Mouse (Mus musculus): Measurements from ENCODE around the gene Mfap1b.
"Not testable (repeated sequence)": the region's sequence is repeated elsewhere in the genome, so short reads cannot be mapped to it uniquely, and the experiment has no call there.

Mfap1b gene

DNA sequence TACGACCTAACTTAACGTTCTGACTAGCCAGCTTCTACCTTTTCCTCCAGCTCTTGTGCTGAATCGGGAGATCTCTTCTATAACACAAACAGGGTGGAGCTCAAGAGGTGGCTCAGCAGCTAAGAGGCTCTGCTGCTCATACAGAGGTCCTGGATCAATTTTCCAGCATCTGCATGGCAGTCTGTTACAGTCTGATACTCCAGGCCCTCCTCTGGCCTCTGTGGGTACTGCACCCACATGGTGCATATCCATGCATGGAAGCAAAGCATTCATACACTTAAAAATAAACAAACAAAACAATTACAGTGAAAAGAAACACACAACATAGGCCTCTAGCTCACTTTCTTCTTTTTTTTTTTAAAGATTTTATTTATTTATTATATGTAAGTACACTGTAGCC lies 1.1 kb downstream of the Mfap1b start:
- not testable (repeated sequence) for DNase-seq (ENCODE audit: low spot score in 2 of 2)

DNA sequence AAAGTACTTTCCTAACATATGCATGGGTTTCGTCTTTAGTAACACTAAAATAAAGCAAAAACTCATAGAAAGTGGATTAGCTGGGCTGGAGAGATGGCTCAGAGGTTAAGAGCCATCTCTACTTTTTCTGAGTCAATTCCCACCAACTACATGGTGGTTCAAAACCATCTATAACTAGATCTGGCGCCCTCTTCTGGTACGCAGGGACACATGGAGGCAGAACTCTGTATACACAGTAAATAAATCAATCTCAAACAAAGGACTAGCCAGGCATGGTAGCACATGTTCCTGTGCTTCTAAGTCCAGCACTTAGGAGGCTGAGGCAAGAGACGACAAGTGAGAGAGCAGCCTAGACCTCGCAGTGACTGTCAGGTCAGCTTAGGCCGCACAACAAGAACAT lies 4.9 kb downstream of the Mfap1b start:
- not testable (repeated sequence) for DNase-seq (ENCODE audit: low spot score in 2 of 2)

DNA sequence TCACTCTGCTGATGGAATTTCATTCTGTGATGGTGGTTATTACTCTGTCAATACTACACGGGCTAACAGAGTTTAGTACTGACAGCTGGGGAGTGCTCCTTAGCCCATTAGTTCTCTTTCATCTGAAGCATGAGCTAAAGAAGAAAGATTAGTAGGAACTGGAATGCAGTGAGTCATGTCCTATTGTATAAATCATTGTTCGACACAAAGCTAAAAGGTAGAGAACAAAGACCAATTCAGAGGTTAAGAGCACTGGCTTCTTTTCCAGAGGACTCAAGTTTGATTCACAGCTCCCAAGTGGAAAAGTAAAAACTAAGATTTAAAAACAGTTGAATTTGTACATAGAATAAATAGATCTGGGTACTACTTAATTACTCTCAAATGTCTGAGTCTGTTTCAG lies 13.8 kb downstream of the Mfap1b start:
- DNase-seq (ENCODE audit: low spot score in 2 of 2) = no peak

DNA sequence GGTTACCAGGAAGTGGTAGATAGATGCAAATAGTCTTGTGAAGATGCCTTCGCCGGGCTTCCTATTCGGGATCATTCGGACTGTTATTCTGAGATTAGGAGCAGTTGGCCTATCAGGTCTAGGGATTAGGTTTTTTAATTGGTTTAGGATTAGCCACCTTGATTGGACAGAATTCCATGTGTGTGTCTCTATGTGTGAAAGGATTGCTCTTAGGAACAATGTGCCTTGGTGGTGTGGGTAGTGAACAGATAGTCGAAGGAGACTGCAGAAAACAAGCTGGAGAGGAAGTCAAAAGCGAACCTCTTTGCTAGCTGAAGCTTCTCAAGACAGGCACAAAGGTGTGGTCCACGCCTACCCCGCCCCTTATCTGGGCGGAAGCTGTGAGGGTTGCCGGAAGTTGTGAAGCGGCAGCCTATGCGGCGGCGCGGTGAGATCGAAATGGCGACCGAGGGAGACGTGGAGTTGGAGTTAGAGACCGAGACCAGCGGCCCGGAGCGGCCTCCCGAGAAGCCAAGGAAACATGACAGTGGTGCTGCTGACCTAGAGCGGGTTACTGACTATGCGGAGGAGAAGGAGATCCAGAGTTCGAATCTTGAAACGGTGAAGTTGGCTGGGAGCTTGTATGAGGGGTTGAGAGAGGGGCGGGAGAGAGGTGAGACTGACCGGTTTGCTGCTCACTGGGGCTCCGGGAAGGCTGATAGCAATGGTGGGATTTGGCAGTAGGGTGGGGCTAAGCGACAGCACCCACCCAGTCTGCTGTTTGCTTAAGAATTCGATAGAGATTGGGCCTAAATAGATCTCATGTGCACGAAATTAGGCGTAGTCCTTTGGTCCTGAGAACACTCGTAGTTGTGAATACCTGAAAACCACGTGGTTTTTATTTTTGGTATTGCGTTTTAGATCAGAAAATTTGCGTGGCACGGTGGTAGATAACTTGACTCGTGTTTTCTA lies 16.9 kb downstream of the Mfap1b start, which contains the start of gene Serinc4:
Serinc4 (minus strand) TSS at position 90 of the 951 bp plus-strand sequence.
- DNase-seq (ENCODE audit: low spot score in 2 of 2) = peak; percentile 79 to 92

DNA sequence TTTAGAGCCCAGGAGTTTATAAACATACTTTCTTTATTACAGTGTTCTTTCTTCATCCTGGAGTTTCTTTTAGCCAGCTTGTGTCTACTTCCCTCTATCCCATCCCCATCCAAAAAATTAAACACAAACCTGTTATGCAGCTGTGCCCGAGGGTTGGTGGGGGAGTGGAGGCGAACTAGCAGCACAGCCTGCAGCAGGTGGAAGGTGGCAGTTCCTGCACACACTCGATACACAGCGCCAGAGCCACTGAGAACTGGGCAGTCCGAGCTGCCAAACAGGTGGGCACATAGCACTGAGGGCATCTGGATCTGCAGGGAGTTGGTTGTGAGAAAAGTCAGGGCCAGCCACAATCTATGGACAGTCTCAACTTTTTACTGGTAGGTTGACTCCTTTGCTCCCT lies 18.3 kb downstream of the Mfap1b start:
- no peak for DNase-seq (ENCODE audit: low spot score in 2 of 2)

DNA sequence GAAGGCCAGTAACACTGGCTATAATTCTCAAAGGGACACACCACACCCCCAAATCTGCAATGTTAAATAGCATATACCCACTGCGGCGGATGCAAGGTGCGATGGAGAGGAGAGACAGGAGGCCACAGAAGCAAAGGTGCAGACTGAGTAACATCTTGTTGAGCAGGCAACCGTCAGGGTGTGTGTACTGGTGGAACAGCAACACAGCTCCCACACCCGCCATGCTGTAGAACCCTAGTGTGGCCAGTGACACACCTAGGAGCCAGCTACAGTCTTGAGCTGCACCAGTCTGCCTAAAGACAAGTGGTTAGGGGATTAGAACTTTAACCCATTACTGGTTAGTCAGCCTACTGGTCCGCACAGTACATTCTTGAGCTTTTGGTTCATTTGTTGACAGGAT lies 19.9 kb downstream of the Mfap1b start:
- DNase-seq (ENCODE audit: low spot score in 2 of 2) = no peak

DNA sequence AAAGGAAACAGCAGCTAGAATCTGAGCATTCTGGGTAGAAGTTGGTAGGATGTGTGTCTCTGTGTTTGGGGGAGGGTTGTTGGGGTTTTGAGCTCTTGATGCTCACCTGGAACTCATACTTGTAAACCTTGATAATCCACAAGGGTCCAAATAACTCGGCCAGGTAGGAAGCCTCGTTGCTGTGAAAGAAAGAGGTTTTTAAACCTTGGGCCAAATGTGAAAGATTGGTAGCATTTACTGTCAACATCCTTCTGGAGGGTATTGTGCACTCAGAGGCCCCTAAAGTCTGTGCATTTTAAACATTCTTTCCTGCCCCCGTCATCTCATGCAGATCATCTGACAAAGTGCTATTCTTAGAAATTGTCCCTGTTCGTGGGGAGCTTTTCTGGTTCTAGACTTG lies 20.9 kb downstream of the Mfap1b start, which contains the start of gene Hypk:
Hypk (plus strand) TSS at position 301 of the 400 bp plus-strand sequence.
- DNase-seq (ENCODE audit: low spot score in 2 of 2) = no peak

DNA sequence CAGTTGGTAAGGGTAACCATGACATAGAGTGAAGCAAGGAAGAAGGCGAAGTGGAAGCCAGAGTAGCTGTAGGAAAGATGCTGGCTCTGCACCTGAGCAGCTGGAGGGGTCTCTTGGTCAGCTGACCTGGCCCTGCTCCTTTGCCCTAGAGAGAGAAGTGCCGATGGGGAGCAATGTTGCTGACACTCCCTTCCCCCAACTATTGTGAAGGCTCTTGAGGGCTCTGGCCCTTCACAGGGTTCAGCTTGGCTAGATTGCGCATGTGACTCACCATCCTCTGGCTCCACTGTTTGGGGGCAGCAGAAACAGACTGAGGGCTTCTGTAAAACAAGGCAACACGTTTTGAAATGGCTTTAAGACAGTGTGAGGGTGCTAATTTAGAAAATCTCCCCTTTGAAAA lies 21.5 kb downstream of the Mfap1b start:
- DNase-seq (ENCODE audit: low spot score in 2 of 2) = no peak

DNA sequence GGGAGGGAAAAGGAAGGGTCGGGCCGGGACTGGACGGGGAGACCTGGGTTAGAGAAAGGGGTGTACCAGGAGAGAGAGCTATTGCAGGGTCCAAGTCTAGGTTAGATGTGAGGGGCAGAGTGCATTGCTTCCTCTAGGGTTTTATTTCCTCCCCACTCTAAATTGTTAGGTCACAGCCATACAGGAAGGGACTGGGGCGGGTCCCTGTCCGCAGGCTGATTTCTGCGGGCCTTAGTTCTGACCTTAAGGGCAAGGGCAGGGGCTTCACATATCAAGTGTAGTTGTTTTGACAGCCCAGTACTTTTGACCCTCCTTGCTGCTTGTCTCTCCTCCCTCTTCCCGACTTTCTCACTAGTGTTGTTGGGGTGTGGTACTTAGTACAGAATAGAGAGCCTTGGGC lies 23.8 kb downstream of the Mfap1b start:
- no peak for DNase-seq (ENCODE audit: low spot score in 2 of 2)

DNA sequence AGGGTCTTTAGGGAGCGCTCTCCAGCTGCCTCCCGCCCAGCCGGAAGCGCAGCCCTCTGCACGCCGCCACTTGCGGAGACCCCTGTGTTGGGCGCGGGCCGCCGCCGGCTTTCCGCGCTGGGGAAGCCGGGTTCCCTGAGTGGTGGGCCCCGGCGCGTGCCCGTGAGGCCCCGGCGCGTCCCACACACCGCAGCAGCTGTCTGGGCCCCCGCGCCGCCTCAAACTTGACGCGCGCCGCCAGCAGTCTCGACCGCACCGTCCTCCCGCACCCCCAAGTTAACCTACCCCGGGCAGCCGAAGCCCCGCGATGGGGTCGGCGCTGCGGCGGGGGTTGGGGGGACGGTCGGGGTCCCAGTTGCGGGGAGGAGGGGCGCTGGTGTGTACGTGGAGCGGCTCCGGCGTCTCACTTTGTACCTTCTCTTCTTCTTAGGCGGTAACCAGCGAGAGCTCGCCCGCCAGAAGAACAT lies 24.3 kb downstream of the Mfap1b start:
- DNase-seq (ENCODE audit: low spot score in 2 of 2) = peak in 1 of 2 experiments; percentile 67

DNA sequence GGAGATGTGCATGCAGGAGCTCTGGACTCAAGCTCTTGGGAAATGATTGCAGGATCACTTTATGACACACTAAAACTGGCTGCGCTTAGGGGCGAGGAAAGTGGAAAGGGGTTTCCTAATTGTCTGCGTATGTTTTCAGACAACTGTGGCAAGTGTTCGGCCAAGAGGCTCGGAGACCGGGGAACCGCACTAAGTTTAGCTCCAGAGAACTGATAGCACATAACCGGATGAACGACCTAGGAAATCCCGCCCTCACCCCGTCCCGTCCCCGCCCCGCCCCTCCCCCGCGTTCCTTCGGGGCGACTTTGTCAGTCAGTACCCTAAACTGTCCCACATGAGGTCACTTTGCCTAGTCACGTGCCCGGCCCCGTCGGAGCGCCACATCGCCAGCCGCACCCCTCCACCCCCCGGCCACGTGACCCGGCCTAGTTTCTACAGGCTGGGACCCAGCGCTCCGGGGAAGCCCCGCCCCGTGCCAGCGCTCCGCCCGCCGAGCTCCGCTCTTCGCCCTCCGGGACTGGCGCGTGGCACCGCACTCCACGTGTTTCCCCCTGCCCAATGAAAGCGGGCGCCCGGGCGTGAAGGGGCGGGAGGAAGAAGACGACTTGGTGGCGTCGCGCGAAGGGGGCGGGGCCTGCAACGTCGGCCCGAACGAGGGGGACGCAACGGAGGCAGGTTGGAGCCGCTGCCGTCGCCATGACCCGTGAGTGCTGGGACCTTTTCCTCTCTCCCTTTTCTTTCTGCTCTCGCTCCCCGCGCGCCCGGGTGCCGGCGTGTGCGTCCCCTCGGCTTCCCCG lies 24.9 kb downstream of the Mfap1b start, which contains the start of gene Serf2:
Serf2 (plus strand) TSS at position 457 of the 797 bp plus-strand sequence.
- DNase-seq (ENCODE audit: low spot score in 2 of 2) = peak; percentile 97 to 100

DNA sequence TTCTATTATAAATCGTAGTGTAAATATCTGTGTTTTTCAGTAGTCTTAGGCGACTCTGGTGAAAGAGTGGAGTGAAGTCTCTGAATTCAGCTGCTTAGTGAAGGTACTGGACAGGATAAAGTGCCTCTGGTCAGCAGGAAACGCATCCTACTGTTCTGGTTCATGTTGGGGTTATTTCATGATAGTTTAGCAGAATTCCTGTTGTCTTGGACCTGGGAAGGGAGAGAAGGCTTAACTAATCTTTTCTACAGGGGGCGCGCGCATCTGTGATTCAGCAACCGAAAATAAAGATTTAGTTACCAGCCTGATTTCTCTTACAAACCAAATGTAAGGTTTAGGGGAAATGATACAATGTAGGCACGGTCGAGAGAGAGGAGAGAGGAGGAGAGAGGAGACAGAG lies 25.7 kb downstream of the Mfap1b start:
- peak in 1 of 2 experiments; percentile 46 for DNase-seq (ENCODE audit: low spot score in 2 of 2)

DNA sequence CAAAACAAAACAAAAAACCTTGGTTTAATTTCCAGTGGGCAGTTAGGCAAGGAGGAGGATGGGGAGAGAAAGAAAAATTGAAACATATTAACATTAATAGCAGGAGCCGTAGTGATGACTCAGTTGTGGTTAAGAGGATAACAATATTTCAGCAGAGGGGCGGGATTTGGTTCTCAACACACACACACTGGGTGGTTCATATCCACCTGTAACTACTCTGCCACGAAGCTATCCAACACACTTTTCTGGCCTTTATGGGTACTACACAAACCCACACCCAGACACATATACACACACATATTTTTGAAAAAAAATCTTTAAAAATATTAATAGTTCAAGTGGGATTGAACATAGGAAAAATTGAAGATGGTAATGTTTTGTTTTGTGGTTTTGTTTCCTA lies 26.9 kb downstream of the Mfap1b start:
- no peak for DNase-seq (ENCODE audit: low spot score in 2 of 2)

DNA sequence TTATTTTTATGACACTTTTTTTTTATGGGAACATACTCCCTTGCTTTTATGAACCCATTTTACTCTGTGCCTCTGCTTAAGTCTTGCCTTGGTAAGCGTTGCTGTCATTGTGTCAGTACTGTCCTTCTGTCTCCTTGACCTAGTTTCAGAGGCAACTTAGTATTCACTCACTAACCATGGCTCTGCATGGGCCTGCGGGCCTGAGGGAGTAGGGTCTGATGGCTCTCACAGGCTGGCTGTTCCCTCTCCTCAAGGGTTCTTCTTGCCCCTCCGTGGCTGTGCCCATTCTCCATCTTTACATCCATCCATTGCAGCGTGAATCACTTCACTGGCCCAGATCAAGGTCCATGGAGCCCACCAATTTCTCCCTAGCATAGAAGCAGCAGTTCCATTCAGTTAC lies 27.4 kb downstream of the Mfap1b start:
- no peak for DNase-seq (ENCODE audit: low spot score in 2 of 2)

DNA sequence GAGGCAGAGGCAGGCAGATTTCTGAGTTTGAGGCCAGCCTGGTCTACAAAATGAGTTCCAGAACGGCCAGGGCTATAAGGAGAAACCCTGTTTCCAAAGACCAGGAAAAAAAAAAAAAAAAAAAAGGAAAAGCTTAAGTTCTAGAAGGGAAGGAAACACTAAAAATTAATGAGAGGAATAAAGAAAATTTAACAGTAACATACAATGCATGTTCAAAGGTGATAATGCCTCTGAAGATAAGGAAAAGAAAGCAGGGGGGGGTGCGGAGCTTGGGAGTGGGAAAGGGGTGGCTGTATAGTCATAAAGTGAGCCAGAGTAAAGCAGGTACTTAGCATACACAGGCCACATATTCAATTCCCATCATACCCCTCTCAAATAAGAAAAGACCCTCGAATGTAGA lies 28.8 kb downstream of the Mfap1b start:
- DNase-seq (ENCODE audit: low spot score in 2 of 2) = no peak

DNA sequence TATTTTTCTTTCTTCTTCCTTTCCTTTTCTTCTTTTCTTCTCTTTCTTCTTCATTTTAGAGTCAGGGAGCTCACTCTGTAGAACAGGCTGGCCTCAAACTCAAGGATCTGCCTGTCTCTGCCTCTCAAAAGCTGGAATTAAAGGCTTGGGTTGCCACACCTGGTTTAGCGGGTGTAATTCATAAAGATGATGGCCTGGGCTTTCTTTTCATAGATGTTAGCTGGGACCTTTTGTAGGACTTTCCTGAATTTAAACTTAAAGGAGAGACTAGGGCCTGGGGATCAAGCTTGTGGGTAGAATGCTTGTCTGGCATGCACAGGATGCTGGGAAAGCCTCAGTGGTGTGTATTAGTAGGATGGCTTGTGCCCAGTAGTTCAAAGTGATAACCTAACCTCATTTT lies 29.7 kb downstream of the Mfap1b start, which contains the start of gene Ell3:
Ell3 (minus strand) TSS at position 101 of the 400 bp plus-strand sequence.
- no peak for DNase-seq (ENCODE audit: low spot score in 2 of 2)

DNA sequence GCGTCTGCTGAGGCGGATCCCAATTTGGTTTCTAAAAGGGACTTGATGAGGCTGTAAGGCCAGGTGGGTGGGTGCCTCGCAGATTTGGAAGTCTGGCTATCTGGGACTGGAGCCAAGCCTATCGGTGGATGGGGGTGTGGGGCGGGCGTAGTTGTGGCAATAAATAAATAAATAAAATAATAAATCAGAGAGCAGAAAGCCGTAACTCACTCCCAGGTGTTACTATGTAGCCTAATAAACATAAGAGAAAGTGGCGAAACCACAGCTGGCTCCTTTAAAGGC lies 30.9 kb downstream of the Mfap1b start:
- DNase-seq (ENCODE audit: low spot score in 2 of 2) = peak in 1 of 2 experiments; percentile 33

DNA sequence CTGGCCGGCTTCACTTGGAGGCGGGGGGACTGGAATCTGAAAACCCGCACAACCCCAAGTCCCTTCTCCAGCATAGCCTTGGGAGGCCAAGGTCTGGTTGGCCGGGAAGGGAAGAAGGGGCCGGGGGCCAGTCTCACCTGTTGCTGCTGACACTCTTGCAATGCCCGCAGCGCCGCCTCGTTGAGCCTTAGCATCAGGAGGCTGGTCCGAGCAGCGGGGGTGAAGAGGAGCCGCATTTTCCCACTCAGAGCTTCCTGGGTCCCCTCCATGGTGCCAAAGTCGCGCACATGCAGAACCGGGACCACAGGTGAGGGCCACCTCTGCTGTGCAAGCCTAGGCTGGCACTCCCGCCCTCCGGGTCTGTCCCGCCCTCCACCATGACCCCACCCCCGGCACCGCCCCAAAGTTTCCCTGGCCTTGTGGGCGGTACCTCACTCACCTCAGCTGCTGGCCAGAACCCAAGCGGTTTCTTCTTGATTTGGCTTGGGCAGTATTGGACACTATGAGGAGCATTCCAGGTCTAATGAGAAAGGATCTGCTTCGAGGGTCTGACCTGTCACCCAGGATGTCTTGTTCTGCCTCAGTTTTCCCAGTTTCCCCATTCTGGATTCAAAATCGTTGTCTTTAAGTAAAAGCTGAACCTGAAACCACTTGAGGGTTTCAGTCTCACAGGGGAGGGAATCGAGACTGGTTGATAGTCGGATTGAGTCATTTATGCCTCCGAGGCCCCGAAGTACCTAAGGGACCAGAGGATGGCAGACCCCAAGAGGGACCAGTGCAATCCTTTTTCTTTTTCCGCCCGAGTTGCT lies 31.4 kb downstream of the Mfap1b start:
- DNase-seq (ENCODE audit: low spot score in 2 of 2) = peak; percentile 76 to 86

DNA sequence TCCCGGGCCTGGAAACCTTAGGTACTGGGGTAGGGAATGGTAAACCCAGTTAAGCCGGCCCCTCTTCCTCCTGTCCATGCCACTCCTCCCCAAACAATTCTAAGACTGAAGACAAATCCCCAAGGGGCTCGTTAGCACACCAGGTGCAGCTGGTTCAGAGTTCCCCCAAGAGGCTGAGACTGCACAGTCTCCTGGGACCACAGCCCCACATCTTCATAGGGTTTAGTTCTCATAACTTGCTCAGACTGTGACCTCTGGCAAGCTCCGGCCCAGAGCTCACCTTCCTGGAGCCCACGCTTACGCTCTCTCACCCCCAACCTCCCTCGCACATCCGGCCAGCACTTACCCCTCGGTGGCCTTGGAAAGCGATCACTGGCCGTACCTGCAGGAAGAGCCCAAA lies 32.1 kb downstream of the Mfap1b start:
- peak in 1 of 2 experiments; percentile 75 for DNase-seq (ENCODE audit: low spot score in 2 of 2)

DNA sequence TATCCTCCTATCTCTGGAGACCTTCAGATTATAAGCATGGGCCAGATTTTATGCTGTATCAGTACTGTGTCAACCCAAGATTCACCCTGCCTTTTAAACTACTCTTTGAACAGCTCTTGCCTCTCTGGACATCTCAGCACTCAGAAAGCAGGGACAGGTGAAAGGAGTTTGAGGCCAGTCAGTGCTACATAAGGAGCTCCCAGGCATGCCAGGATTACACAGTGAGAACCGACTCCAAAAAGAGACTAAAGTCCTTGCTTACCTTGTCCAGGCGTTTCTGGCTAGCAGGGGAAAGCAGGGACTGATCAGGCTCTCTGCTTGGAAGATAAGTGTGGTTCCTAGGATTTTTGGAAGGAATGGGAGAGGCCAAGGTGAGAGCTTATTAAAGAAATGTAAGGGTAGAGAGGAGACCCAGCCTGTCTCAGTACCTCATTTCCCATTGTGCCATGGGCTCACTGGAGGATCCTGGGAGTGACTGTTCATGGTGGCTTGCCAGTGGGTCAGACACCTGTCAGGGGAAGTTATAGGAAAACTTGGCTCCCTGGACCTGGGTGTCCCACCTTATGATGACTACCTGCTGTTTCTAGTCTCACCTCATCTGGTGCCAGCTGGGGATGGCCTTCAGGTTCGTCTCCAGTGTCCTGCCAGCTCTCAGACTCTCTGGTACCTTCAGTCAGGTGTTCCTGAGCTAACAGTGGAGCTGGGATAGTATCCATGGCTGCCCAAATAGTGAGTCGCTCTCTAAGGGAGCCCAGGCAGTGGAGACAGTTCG lies 32.8 kb downstream of the Mfap1b start:
- no peak for DNase-seq (ENCODE audit: low spot score in 2 of 2)

DNA sequence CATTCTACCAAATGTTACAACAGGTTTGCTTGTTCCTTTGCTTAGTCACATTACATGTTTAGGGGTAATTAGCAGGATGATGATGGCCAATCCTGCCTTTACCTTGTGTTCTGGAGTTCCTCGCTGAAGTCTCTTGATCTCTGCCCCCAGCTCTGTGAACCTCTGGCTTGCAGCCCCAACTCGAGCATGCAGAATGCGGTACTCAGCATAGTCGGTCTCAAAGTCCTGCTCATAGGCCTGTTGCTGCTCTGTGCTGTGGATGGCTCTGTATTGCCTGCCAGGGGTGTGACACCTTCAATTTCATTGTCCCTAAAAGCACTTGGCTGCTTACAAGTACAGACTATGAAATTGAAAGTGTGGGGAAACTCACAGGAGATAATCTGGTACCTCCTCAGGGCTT lies 34.1 kb downstream of the Mfap1b start:
- no peak for DNase-seq (ENCODE audit: low spot score in 2 of 2)
